Mouse (Mus musculus) lung, postnatal 0 days (tissue): Measurements from ENCODE around the gene Coq8a.

Experiments used
- CTCF ChIP-seq: IDR thresholded peaks from 2 replicates; pipeline ENCODE4 v1.5.1; 2016; ENCODE audit warnings: antibody characterized with exemption, mild to moderate bottlenecking
- EP300 ChIP-seq: IDR thresholded peaks from 2 replicates; pipeline ENCODE4 v1.6.1; 2016; ENCODE audit warnings: antibody characterized with exemption, mild to moderate bottlenecking, control low read depth

GRCm38 (mm10) chr1:180175635-180176034, 23.8 kb downstream of the Coq8a start:
- TF ChIP-seq CTCF (no peak), EP300 (no peak)
